Mouse (Mus musculus): ENCODE measurements around the gene Ear10.
"Not testable (repeated sequence)": the region's sequence is repeated elsewhere in the genome, so short reads cannot be mapped to it uniquely, and the experiment has no call there.

- TF ChIP-seq CTCF (IDR thresholded peaks at IDR 0.05; ENCODE audit: borderline replicate concordance, insufficient read depth, low read depth, low read length); POLR2A (IDR thresholded peaks at IDR 0.05; ENCODE audit: borderline replicate concordance, insufficient read depth, low read length): not testable (repeated sequence)
These were observed 5.1 kb downstream of the Ear10 start for GRCm38 (mm10) chr14:43918214-43918613.
